Mouse (Mus musculus) limb, embryonic 13.5 days (tissue): ENCODE measurements around the gene Tyrobp. TPM values are rescaled to one million over a fixed set of nuclear protein-coding genes. Genes with fewer than 3 reads are reported as not detected.

Experiments
- ATAC-seq: fragments of 200-750 bp; cut with Nextera tagmentation; 2 replicates; pipeline ENCODE4 v1.8.0; 2017; ENCODE audit warnings: low read depth, moderate number of reproducible peaks, moderate TSS enrichment; ENCODE audit not compliant: low FRiP score
- H3K27ac ChIP-seq: fragments of 300-500 bp; sonication (generic); 2 replicates; pipeline ENCODE4 v1.5.1; 2015; ENCODE audit warnings: inconsistent platforms, mild to moderate bottlenecking, moderate library complexity
- H3K27me3 ChIP-seq: fragments of 300-500 bp; sonication (generic); 2 replicates; pipeline ENCODE4 v1.6.1; 2015; ENCODE audit warnings: mild to moderate bottlenecking, inconsistent platforms
- H3K36me3 ChIP-seq: fragments of 300-500 bp; sonication (generic); 2 replicates; pipeline ENCODE4 v1.6.1; 2015; ENCODE audit warnings: inconsistent platforms, mild to moderate bottlenecking, moderate library complexity
- H3K4me1 ChIP-seq: fragments of 300-500 bp; sonication (generic); 2 replicates; pipeline ENCODE4 v1.6.1; 2015; ENCODE audit warnings: inconsistent platforms
- H3K4me2 ChIP-seq: fragments of 300-500 bp; sonication (generic); replicated peaks from 2 replicates; pipeline ENCODE4 v1.6.1; 2015; ENCODE audit warnings: inconsistent platforms, mild to moderate bottlenecking, moderate library complexity
- H3K4me3 ChIP-seq: fragments of 300-500 bp; sonication (generic); 2 replicates; pipeline ENCODE4 v1.5.1; 2015; ENCODE audit warnings: moderate library complexity, mild to moderate bottlenecking, inconsistent platforms
- H3K9ac ChIP-seq: fragments of 300-500 bp; sonication (generic); 2 replicates; pipeline ENCODE4 v1.6.1; 2015; ENCODE audit warnings: mild to moderate bottlenecking, inconsistent platforms
- H3K9me3 ChIP-seq: fragments of 300-500 bp; sonication (generic); 2 replicates; pipeline ENCODE4 v1.6.1; 2016; ENCODE audit warnings: inconsistent platforms
- WGBS: fragments of 180-500 bp; shearing (Covaris S2); methylation state at CpG from one replicate; pipeline ENCODE4 v1.1.7; 2015; 5-methylcytosine and 5-hydroxymethylcytosine counted together
- polyA plus RNA-seq: library from polyadenylated mRNA; unstranded; fragments of >200 nt; fragmentation: Nextera tagmentation; extraction: Ambion mirVana; gene quantifications from 2 replicates; pipeline ENCODE4 v1.2.1, GENCODE M21; 2015

The Tyrobp gene
- 29.7 and 32.7 TPM in 2 replicates for polyA plus RNA-seq

DNA sequence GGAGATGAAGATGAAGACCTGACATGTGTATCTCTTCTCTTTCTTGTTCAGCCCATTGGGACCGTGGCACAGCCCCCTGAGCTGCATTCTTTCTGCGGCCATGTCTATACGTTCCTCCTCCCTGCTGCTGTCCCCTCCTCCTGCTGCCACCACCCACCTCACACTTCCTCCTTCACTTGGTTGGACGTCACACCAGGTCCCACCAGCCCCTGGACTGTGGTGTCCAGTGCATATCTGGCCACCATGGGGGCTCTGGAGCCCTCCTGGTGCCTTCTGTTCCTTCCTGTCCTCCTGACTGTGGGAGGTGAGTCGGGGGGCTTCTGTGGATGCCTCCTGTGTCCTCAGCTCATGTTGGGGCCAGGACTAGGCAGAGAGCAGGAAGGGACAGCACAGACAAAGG, at the start of gene Tyrobp:
Gene Tyrobp, plus strand, starts transcription at position 165 of the 400 bp plus-strand sequence.
- no peak for ATAC-seq
- Histone ChIP-seq H3K36me3 (no peaks in the 10 kb centered on the region), H3K4me3 (no peak within 1 kb of the TSS), H3K4me2 (no peak within 1 kb of the TSS), H3K27ac (no peak within 1 kb of the TSS), H3K4me1 (no peaks in the 10 kb centered on the region), H3K9ac (no peak within 1 kb of the TSS), H3K27me3 (peaks cover 9% of the 10 kb centered on the region; the same call in 1 of the 2 replicates), H3K9me3 (peaks cover 4% of the 10 kb centered on the region; the same call in 1 of the 2 replicates)
- 63% methylated on average over 5 of the region's 5 CpGs for WGBS

GRCm38 (mm10) chr7:30367466-30367865, 46.1 kb upstream of the Tyrobp start:
- Histone ChIP-seq H3K9ac (no peak overlapping the region), H3K4me1 (peaks cover 7% of the 10 kb centered on the region), H3K27ac (no peak overlapping the region), H3K9me3 (no peaks in the 10 kb centered on the region), H3K4me3 (no peak overlapping the region), H3K27me3 (peaks cover 16% of the 10 kb centered on the region), H3K4me2 (no peak overlapping the region), H3K36me3 (no peaks in the 10 kb centered on the region)
- WGBS: 76% methylated on average over 2 of the region's 2 CpGs
- no peak for ATAC-seq

DNA sequence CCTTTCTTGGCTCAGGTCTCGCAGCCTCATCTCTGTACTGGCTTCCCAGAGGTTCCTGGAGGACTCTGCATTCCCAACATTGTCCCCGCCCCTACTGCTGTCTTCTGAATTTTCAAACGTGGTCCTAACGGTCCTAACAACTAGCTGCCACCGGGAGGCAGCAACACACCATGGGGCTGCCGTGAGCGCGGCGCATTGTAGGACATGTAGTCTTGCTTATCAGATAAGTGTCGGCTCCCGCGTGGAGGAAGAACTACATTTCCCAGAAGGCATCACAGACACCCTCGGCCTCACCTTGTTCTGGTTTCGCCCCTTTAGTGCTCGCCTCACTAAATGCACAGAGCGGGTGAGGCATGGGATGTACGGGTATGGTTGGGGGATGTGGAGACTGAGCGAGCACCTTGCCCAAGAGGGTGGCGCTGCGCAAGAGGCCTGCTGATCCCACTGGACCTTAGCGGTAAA, 40.0 kb upstream of the Tyrobp start:
- H3K4me2 ChIP-seq: peak overlapping the region; percentile 66
- peak overlapping the region; percentile 45 for H3K4me3 ChIP-seq
- H3K27ac ChIP-seq: no peak overlapping the region
- H3K36me3 ChIP-seq: no peaks in the 10 kb centered on the region
- no peaks in the 10 kb centered on the region for H3K9me3 ChIP-seq
- peak; percentile 99 for ATAC-seq
- WGBS: under 1% methylated on average over 21 of the region's 21 CpGs
- peaks cover 3% of the 10 kb centered on the region; the same call in 1 of the 2 replicates for H3K27me3 ChIP-seq
- H3K4me1 ChIP-seq: no peaks in the 10 kb centered on the region
- peak overlapping the region; percentile 67 for H3K9ac ChIP-seq

- Histone ChIP-seq H3K4me1 (no peaks in the 10 kb centered on the region), H3K27ac (no peak overlapping the region), H3K9me3 (no peaks in the 10 kb centered on the region), H3K9ac (no peak overlapping the region), H3K27me3 (peaks cover 6% of the 10 kb centered on the region; the same call in 1 of the 2 replicates), H3K4me3 (no peak overlapping the region), H3K36me3 (no peaks in the 10 kb centered on the region), H3K4me2 (no peak overlapping the region)
- ATAC-seq: no peak
- WGBS: 53% methylated on average over 5 of the region's 5 CpGs
Observed at GRCm38 (mm10) chr7:30380061-30380460, 33.5 kb upstream of the Tyrobp start.

GRCm38 (mm10) chr7:30384106-30384505, 29.5 kb upstream of the Tyrobp start:
- no peak overlapping the region for H3K9ac ChIP-seq
- 85% methylated on average over 9 of the region's 9 CpGs for WGBS
- H3K27ac ChIP-seq: no peak overlapping the region
- no peaks in the 10 kb centered on the region for H3K36me3 ChIP-seq
- no peak overlapping the region for H3K4me3 ChIP-seq
- H3K4me1 ChIP-seq: no peaks in the 10 kb centered on the region
- H3K9me3 ChIP-seq: no peaks in the 10 kb centered on the region
- 0 out of 2 replicates have a peak, but pooled peaks cover 3% of the 10 kb centered on the region for H3K27me3 ChIP-seq
- no peak overlapping the region for H3K4me2 ChIP-seq
- ATAC-seq: no peak

DNA sequence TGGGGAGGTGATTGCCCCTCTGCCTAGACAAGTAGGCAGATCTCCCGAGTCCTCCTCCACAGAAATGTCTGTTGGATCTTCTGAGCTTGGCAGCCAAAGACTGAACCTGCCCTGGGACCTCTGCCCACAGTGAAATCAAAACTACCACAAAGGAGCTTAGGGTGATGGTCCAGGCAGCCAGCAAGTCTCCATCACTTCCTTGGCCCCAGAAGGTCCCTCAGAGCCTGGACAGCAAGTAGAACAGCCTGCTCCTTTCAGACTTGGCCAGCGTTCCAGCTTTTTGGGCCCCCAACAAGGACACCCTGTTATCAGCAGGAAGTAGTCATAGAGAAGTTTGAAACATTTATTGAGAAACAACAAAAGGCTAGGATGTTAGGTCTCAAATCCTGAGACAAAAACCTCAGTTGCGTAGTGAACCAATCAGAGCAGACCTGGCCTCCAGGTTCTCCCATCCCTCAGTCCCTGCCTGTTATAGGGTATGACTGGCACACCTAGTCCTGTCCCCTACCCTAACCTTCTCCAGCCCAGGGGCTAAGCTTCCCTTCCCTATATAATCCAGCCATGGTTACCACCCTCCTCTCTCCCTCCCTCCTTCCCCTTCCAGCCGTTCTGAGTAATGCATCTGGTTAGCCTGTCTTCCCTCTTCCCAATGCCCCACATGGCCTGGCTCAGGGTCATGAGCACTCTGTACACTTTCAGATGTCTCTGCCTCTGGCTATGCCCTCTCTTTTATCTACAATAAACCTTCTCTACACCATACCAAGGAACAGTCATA, 20.6 kb upstream of the Tyrobp start:
- no peak overlapping the region for H3K4me2 ChIP-seq
- H3K4me3 ChIP-seq: no peak overlapping the region
- H3K4me1 ChIP-seq: no peaks in the 10 kb centered on the region
- 69% methylated on average over 4 of the region's 4 CpGs for WGBS
- no peaks in the 10 kb centered on the region for H3K27me3 ChIP-seq
- H3K9ac ChIP-seq: no peak overlapping the region
- H3K36me3 ChIP-seq: no peaks in the 10 kb centered on the region
- no peak for ATAC-seq
- no peak overlapping the region for H3K27ac ChIP-seq
- no peaks in the 10 kb centered on the region for H3K9me3 ChIP-seq

GRCm38 (mm10) chr7:30393631-30394030, 19.9 kb upstream of the Tyrobp start:
- ATAC-seq: no peak
- 0 out of 2 replicates have a peak overlapping the region, but pooled peaks have one; percentile 22 for H3K27ac ChIP-seq
- no peaks in the 10 kb centered on the region for H3K4me1 ChIP-seq
- H3K4me2 ChIP-seq: no peak overlapping the region
- H3K27me3 ChIP-seq: no peaks in the 10 kb centered on the region
- H3K9me3 ChIP-seq: no peaks in the 10 kb centered on the region
- no peak overlapping the region for H3K4me3 ChIP-seq
- no peak overlapping the region for H3K9ac ChIP-seq
- no peaks in the 10 kb centered on the region for H3K36me3 ChIP-seq
- 80% methylated on average over 4 of the region's 4 CpGs for WGBS

DNA sequence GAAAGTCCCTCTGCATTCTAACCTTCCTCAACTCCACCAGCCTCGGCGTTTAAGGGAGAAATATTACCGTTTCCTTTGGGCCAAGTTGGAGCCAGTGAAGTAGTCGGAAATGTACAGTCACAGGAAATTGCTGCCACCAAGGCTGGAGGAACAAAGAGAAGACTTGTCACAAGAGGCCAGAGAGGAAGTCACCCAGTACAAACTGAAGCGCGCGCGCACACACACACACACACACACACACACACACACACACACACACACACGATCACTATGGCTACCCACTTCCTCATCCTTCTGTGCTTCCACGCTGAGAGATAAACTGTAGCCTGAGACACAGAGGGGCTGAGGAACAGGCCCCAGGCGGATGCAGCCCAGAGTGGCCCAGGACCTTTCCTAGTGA, 19.2 kb upstream of the Tyrobp start:
- no peaks in the 10 kb centered on the region for H3K9me3 ChIP-seq
- no peaks in the 10 kb centered on the region for H3K36me3 ChIP-seq
- no peak for ATAC-seq
- no peak overlapping the region for H3K27ac ChIP-seq
- H3K4me3 ChIP-seq: no peak overlapping the region
- no peaks in the 10 kb centered on the region for H3K27me3 ChIP-seq
- H3K4me1 ChIP-seq: no peaks in the 10 kb centered on the region
- 57% methylated on average over 11 of the region's 11 CpGs for WGBS
- no peak overlapping the region for H3K9ac ChIP-seq
- no peak overlapping the region for H3K4me2 ChIP-seq

GRCm38 (mm10) chr7:30394871-30395270, 18.7 kb upstream of the Tyrobp start:
- H3K4me1 ChIP-seq: no peaks in the 10 kb centered on the region
- H3K27ac ChIP-seq: no peak overlapping the region
- H3K9me3 ChIP-seq: no peaks in the 10 kb centered on the region
- H3K27me3 ChIP-seq: no peaks in the 10 kb centered on the region
- ATAC-seq: no peak
- H3K9ac ChIP-seq: no peak overlapping the region
- no peak overlapping the region for H3K4me3 ChIP-seq
- H3K36me3 ChIP-seq: no peaks in the 10 kb centered on the region
- 35% methylated on average over 2 of the region's 2 CpGs for WGBS
- H3K4me2 ChIP-seq: no peak overlapping the region

DNA sequence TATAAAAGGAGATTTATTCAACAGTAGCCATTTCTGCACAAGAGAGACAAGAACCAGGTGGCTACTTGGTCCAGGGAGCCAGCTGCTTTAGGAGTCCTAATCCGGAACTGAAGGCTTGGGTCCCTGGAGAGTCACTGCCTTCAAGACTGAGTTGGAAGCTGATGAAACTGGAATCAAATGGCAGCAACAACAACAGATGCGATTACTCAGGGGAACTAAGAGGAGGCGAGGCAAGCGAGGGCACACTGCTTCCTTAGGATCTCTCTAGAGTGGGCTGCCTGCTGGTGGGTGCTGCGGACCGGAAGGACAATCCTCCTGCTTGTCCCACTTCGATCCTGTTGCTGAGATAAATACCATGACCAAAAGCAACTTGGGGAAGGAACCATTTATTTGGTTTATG, 13.9 kb upstream of the Tyrobp start:
- Histone ChIP-seq H3K4me1 (no peaks in the 10 kb centered on the region), H3K4me2 (no peak overlapping the region), H3K9ac (no peak overlapping the region), H3K9me3 (no peaks in the 10 kb centered on the region), H3K36me3 (no peaks in the 10 kb centered on the region), H3K27ac (no peak overlapping the region), H3K27me3 (no peaks in the 10 kb centered on the region), H3K4me3 (no peak overlapping the region)
- 64% methylated on average over 7 of the region's 7 CpGs for WGBS
- ATAC-seq: no peak

DNA sequence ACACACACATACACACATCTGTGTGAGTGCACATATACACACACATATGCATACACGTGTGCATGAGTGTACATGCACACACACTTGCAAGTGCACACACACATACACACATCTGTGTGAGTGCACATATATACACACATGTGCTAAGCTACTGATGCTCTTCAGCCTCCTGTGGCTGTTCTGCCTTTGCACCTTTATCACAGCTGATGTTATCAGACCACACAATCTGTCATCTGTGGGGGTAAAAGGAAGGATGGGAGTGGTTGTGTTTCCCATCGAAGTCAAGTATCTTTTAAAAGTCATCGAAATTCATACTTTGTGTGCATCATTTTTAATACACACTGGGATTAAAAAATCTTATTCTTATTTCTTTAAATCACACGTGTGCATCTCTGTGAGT, 11.2 kb upstream of the Tyrobp start:
- WGBS: 66% methylated on average over 4 of the region's 4 CpGs
- Histone ChIP-seq H3K27ac (no peak overlapping the region), H3K9ac (no peak overlapping the region), H3K4me3 (no peak overlapping the region), H3K27me3 (no peaks in the 10 kb centered on the region), H3K36me3 (no peaks in the 10 kb centered on the region), H3K4me2 (no peak overlapping the region), H3K4me1 (no peaks in the 10 kb centered on the region), H3K9me3 (no peaks in the 10 kb centered on the region)
- ATAC-seq: no peak

GRCm38 (mm10) chr7:30408639-30409038, 4.9 kb upstream of the Tyrobp start:
- Histone ChIP-seq H3K27me3 (peaks cover 9% of the 10 kb centered on the region; the same call in 1 of the 2 replicates), H3K4me3 (no peak overlapping the region), H3K9me3 (no peaks in the 10 kb centered on the region), H3K36me3 (no peaks in the 10 kb centered on the region), H3K27ac (no peak overlapping the region), H3K4me2 (no peak overlapping the region), H3K9ac (no peak overlapping the region), H3K4me1 (no peaks in the 10 kb centered on the region)
- WGBS: 82% methylated on average over 3 of the region's 3 CpGs
- no peak for ATAC-seq
